10 mouse cellular contexts compared by ENCODE assay signal in the genomic region with DNA sequence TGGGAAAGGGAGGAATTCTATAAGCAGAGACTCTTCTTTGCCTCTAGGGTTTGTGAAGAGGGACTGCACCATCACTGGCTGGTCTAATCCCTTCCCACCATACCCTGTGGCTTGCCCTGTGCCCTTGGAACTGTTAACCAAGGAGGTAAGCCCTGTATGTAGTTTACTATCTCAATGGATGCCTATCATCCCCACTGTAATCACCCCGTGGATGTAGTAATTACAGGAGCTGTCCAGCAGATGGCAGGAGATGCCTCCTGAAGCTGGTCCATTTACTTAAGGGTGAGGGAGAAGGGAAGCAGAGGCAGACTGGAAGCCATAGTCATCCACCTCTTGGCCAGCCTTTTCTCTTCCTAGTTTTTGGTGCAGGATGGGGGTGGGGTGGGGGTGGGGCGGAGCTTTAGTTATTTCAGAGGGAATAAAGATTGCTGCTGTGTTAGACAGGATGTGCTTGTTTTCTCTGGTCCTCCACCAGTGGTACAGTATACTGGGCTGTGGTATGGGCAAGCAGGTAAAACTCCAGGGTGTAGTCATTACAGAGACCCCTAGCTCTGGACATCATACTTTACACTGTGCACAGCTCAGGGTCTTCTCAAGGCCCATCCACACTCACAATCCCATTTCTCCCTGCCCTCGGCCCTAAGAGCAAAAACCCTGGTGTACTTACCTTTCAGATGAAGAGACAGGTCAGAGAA. TPM values are rescaled to one million over a fixed set of nuclear protein-coding genes. Genes with fewer than 3 reads are reported as not detected.
A peak's percentile ranks its signal among the peaks of the same experiment; 100 is the strongest.
DNase-seq lines count a peak whose midpoint lies in the region; ATAC-seq and TF ChIP-seq lines count a peak whose summit lies in the region.
"Had no signal": no experiment of that assay in that cellular context is flagged by ENCODE, and none has a peak within 500 bp of the region (broad histone marks: within the 10 kb centered on the region; RNA-seq: fewer than 3 reads in every experiment).

No protein-coding gene starts in this region.

- TF ChIP-seq EP300 in liver, postnatal 0 days (IDR thresholded peaks at IDR 0.05; ENCODE audit: low read depth) = no peak

- 40% methylated on average over 3 of the region's 3 CpGs for WGBS in kidney, embryonic 14.5 days
- 42% methylated on average over 3 of the region's 3 CpGs for WGBS in liver, postnatal 0 days (ENCODE audit: insufficient replicate concordance)

- no peaks in the 10 kb centered on the region for H3K36me3 ChIP-seq in kidney, embryonic 14.5 days (ENCODE audit: control insufficient read depth, insufficient read depth, low read length)
- no peaks in the 10 kb centered on the region for H3K36me3 ChIP-seq in liver, postnatal 0 days (replicated peaks; ENCODE audit: insufficient read depth, low read length)
- H3K36me3 ChIP-seq: embryonic facial prominence, embryonic 15.5 days; limb, embryonic 13.5 days had no signal

- no peak overlapping the region for H3K4me3 ChIP-seq in kidney, embryonic 14.5 days (ENCODE audit: low read length)
- H3K4me3 ChIP-seq in liver, postnatal 0 days (ENCODE audit: low read depth, low read length) = no peak overlapping the region
- H3K4me3 ChIP-seq: embryonic facial prominence, embryonic 15.5 days; limb, embryonic 13.5 days had no signal

- H3K9me3 ChIP-seq in kidney, embryonic 14.5 days (ENCODE audit: control insufficient read depth, low read length) = no peaks in the 10 kb centered on the region
- no peaks in the 10 kb centered on the region for H3K9me3 ChIP-seq in liver, postnatal 0 days (ENCODE audit: low read length)
- H3K9me3 ChIP-seq: embryonic facial prominence, embryonic 15.5 days; limb, embryonic 13.5 days had no signal

- ATAC-seq in kidney, embryonic 14.5 days (ENCODE audit: low FRiP score, low TSS enrichment) = no peak
- ATAC-seq in liver, postnatal 0 days = peak; percentile 61

- no peaks in the 10 kb centered on the region for H3K4me1 ChIP-seq in kidney, embryonic 14.5 days (ENCODE audit: control insufficient read depth, insufficient read depth, low read length)
- H3K4me1 ChIP-seq in liver, postnatal 0 days (ENCODE audit: insufficient read depth) = peaks cover 12% of the 10 kb centered on the region

- no peak overlapping the region for H3K9ac ChIP-seq in kidney, embryonic 14.5 days (ENCODE audit: low read depth, low read length)
- no peak overlapping the region for H3K9ac ChIP-seq in liver, postnatal 0 days (replicated peaks)
- H3K9ac ChIP-seq: embryonic facial prominence, embryonic 15.5 days; limb, embryonic 13.5 days had no signal

- H3K4me2 ChIP-seq in kidney, embryonic 14.5 days (replicated peaks; ENCODE audit: low read depth, low read length) = no peak overlapping the region
- no peak overlapping the region for H3K4me2 ChIP-seq in liver, postnatal 0 days (ENCODE audit: low read depth, low read length)
- H3K4me2 ChIP-seq: embryonic facial prominence, embryonic 15.5 days; limb, embryonic 13.5 days had no signal

- TF ChIP-seq CTCF in liver, postnatal 0 days (IDR thresholded peaks at IDR 0.05; ENCODE audit: low read depth) = peak; percentile 89

- no peak overlapping the region for H3K27ac ChIP-seq in kidney, embryonic 14.5 days (ENCODE audit: low read depth, low read length)
- H3K27ac ChIP-seq in liver, postnatal 0 days (ENCODE audit: low read depth) = no peak overlapping the region
- H3K27ac ChIP-seq: embryonic facial prominence, embryonic 15.5 days; limb, embryonic 13.5 days had no signal

- DNase-seq in kidney, adult 18-20 months = peak; percentile 49
- peak; percentile 70 for DNase-seq in R1 (ENCODE audit: low read depth, low spot score)
- DNase-seq in embryo, embryonic 10.5 days (ENCODE audit: low spot score) = peak; percentile 72
- peak; percentile 23 for DNase-seq in induced T-regulatory cell, adult 2 months (ENCODE audit: low read depth)
- DNase-seq in liver, postnatal 0 days = peak; percentile 52
- DNase-seq in retina, embryonic 14.5 days (ENCODE audit: low spot score) = peak; percentile 79
- DNase-seq in yolk sac, embryonic 10.5 days (ENCODE audit: low spot score) = no peak

- H3K27me3 ChIP-seq in kidney, embryonic 14.5 days (ENCODE audit: control insufficient read depth, insufficient read depth, low read length) = no peaks in the 10 kb centered on the region
- H3K27me3 ChIP-seq in liver, postnatal 0 days (ENCODE audit: insufficient read depth, low read length) = no peaks in the 10 kb centered on the region
- H3K27me3 ChIP-seq: embryonic facial prominence, embryonic 15.5 days; limb, embryonic 13.5 days had no signal

RNA-seq across cellular contexts. Expression of a gene that starts 3.7 kb away (rescaled TPM):
- not detected in 2 replicates for polyA plus RNA-seq in kidney, embryonic 14.5 days (2014; fragmentation: Nextera tagmentation; extraction: Ambion mirVana)
- 0.08 and 0.09 TPM in 2 replicates for polyA plus RNA-seq in liver, postnatal 0 days (2015; fragmentation: Nextera tagmentation; extraction: Ambion mirVana)
- polyA plus RNA-seq: embryonic facial prominence, embryonic 15.5 days; limb, embryonic 13.5 days had no signal

RNA-seq across cellular contexts. Expression of a gene that starts 43.6 kb away (rescaled TPM):
- polyA plus RNA-seq in kidney, embryonic 14.5 days (2014; fragmentation: Nextera tagmentation; extraction: Ambion mirVana) = 2.8 and 5.5 TPM in 2 replicates
- 134 and 135 TPM in 2 replicates for polyA plus RNA-seq in liver, postnatal 0 days (2015; fragmentation: Nextera tagmentation; extraction: Ambion mirVana)

Comparison
In these comparisons a context has a peak if more than half of its experiments do, and no peak if none do; other contexts are left out.
1. RNA of a gene that starts 43.6 kb away (polyA plus RNA-seq): 134 to 135 TPM in liver, postnatal 0 days; 2.8 to 5.5 TPM in kidney, embryonic 14.5 days; every median in the first group is over 10 times any median in the second.